Mouse (Mus musculus) heart, embryonic 10.5 days (tissue): ENCODE measurements at regions not wholly inside any gene's neighbourhood (a gene's known extent, or its start where the extent isn't known, plus 50 kb on each side); places are given as distances from the start of the nearest gene placed in this dataset.

Source experiments
- DNase-seq: peaks from one replicate; pipeline ENCODE4 v3.0.0-alpha.2; 2017; ENCODE audit warnings: low spot score
- H3K27ac ChIP-seq: fragments of 300-500 bp; sonication (generic); 2 replicates; pipeline ENCODE4 v1.5.1; 2016; ENCODE audit warnings: mild to moderate bottlenecking
- H3K27me3 ChIP-seq: fragments of 300-500 bp; sonication (generic); 2 replicates; pipeline ENCODE4 v1.6.1; 2016; ENCODE audit warnings: mild to moderate bottlenecking; ENCODE audit not compliant: poor library complexity, insufficient read depth, severe bottlenecking
- H3K36me3 ChIP-seq: fragments of 300-500 bp; sonication (generic); 2 replicates; pipeline ENCODE4 v1.6.1; 2016; ENCODE audit warnings: mild to moderate bottlenecking, moderate library complexity
- H3K4me1 ChIP-seq: fragments of 300-500 bp; sonication (generic); 2 replicates; pipeline ENCODE4 v1.6.1; 2016; ENCODE audit warnings: mild to moderate bottlenecking
- H3K4me3 ChIP-seq: fragments of 300-500 bp; sonication (generic); 2 replicates; pipeline ENCODE4 v1.5.1; 2016; ENCODE audit warnings: mild to moderate bottlenecking, moderate library complexity
- H3K9me3 ChIP-seq: fragments of 300-500 bp; sonication (generic); 2 replicates; pipeline ENCODE4 v1.6.1; 2016; ENCODE audit warnings: mild to moderate bottlenecking, moderate library complexity
- WGBS: fragments of 180-500 bp; shearing (Covaris S2); methylation state at CpG from one replicate; pipeline ENCODE4 v1.1.7; 2016; 5-methylcytosine and 5-hydroxymethylcytosine counted together

GRCm38 (mm10) chr8:30732585-30733253 is 2695.8 kb upstream of the 5930422O12Rik start:
- no peaks in the 10 kb centered on the region for H3K27me3 ChIP-seq
- no peak overlapping the region for H3K27ac ChIP-seq
- DNase-seq: no peak
- H3K36me3 ChIP-seq: no peaks in the 10 kb centered on the region
- H3K4me1 ChIP-seq: no peaks in the 10 kb centered on the region
- WGBS: 71% methylated on average over 11 of the region's 11 CpGs
- H3K9me3 ChIP-seq: no peaks in the 10 kb centered on the region
- H3K4me3 ChIP-seq: no peak overlapping the region

GRCm38 (mm10) chr8:30733385-30733784 is 2695.1 kb upstream of the 5930422O12Rik start:
- WGBS: 79% methylated on average over 6 of the region's 6 CpGs
- Histone ChIP-seq H3K27ac (no peak overlapping the region), H3K36me3 (no peaks in the 10 kb centered on the region), H3K4me1 (no peaks in the 10 kb centered on the region), H3K4me3 (no peak overlapping the region), H3K9me3 (no peaks in the 10 kb centered on the region), H3K27me3 (no peaks in the 10 kb centered on the region)
- no peak for DNase-seq

GRCm38 (mm10) chr8:30735338-30735737 is 2693.2 kb upstream of the 5930422O12Rik start:
- H3K9me3 ChIP-seq: no peaks in the 10 kb centered on the region
- WGBS: 72% methylated on average over 5 of the region's 5 CpGs
- H3K4me1 ChIP-seq: no peaks in the 10 kb centered on the region
- H3K27ac ChIP-seq: no peak overlapping the region
- no peaks in the 10 kb centered on the region for H3K27me3 ChIP-seq
- no peak for DNase-seq
- no peak overlapping the region for H3K4me3 ChIP-seq
- no peaks in the 10 kb centered on the region for H3K36me3 ChIP-seq

DNA sequence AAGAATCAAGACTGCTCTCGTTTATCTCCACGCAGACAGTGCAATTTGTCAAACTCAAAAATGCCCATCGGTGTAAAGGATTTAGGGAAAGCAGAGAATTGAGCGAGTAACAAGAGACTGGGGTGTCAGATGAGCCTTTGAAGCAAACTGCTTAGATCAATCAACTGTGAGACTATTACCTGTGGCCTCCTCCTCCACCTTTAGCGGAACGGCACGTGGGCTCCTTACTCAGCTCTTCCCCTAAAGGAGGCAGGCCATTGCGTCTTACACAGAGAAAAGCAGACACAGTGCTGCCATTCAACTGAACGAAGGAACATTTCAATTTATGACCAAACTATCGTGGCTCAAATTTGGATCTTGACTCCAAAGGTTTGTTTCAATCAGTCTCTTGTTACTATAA is 2692.8 kb upstream of the 5930422O12Rik start:
- Histone ChIP-seq H3K4me1 (no peaks in the 10 kb centered on the region), H3K9me3 (no peaks in the 10 kb centered on the region), H3K4me3 (no peak overlapping the region), H3K27me3 (no peaks in the 10 kb centered on the region), H3K27ac (no peak overlapping the region), H3K36me3 (no peaks in the 10 kb centered on the region)
- DNase-seq: no peak
- WGBS: 76% methylated on average over 10 of the region's 10 CpGs

DNA sequence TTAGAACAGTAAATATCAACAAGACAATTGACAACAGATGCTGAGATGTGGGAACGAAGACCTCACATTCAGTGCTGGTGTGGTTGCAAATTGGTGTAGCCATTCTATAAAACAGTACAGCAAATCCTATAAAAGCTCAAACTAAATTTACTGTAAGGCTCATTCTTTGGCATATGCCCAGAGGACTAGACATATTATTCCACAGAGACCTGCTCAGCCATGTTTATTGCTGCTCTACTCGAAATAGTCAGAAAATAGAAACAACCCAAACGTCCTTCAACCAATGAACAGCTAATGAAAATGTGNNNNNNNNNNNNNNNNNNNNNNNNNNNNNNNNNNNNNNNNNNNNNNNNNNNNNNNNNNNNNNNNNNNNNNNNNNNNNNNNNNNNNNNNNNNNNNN is 2681.6 kb upstream of the 5930422O12Rik start:
- DNase-seq: no peak
- no peaks in the 10 kb centered on the region for H3K9me3 ChIP-seq
- H3K36me3 ChIP-seq: no peaks in the 10 kb centered on the region
- no peak overlapping the region for H3K27ac ChIP-seq
- no peaks in the 10 kb centered on the region for H3K4me1 ChIP-seq
- H3K4me3 ChIP-seq: no peak overlapping the region
- no peaks in the 10 kb centered on the region for H3K27me3 ChIP-seq
- WGBS: 87% methylated on average over 3 of the region's 3 CpGs
